Mouse (Mus musculus): ENCODE data around the gene Vmn1r64. TPM values are rescaled to one million over a fixed set of nuclear protein-coding genes. Genes with fewer than 3 reads are reported as not detected.

The Vmn1r64 gene
- total RNA-seq (2023): not detected

GRCm38 (mm10) chr7:5884442-5884841 lies at the start of gene Vmn1r64:
Gene Vmn1r64, minus strand, starts transcription at chr7:5884542.

Other genes with a start within 250 kb of the Vmn1r64 start
- gene Vmn1r62, start 210.9 kb downstream of the Vmn1r64 start, total RNA-seq (2023): not detected
- not detected for gene Vmn1r63, start 79.1 kb downstream of the Vmn1r64 start, total RNA-seq (2023)
- gene Vmn1r65, start 126.5 kb upstream of the Vmn1r64 start, total RNA-seq (2023): not detected
- not detected for gene Nlrp4c, start 160.6 kb upstream of the Vmn1r64 start, total RNA-seq (2023)

Measured in monocyte, adult 59 days (primary cell).